Mouse (Mus musculus): ENCODE results near the gene Slc39a11. TPM values are rescaled to one million over a fixed set of nuclear protein-coding genes. Genes with fewer than 3 reads are reported as not detected.

The Slc39a11 gene
- total and polyA plus RNA-seq, 3 experiments, result 43.2 to 54.4 (median 51.0) TPM

GRCm38 (mm10) chr11:113516156-113516555, 133.7 kb downstream of the Slc39a11 start:
- no peaks in the 10 kb centered on the region for H3K27me3 ChIP-seq (replicated peaks)
- TF ChIP-seq CHD1 (IDR thresholded peaks at IDR 0.05; ENCODE audit: low read depth, low read length), result no peak
- TF ChIP-seq ZNF384 (IDR thresholded peaks at IDR 0.05; ENCODE audit: low read depth, low read length), result no peak
- TF ChIP-seq JUND (conservative IDR thresholded peaks at IDR 0.05; ENCODE audit: low read depth, low read length), result no peak
- no peak for TF ChIP-seq E2F4 (IDR thresholded peaks at IDR 0.05; ENCODE audit: insufficient replicate concordance, low read depth, low read length)
- no peak for TF ChIP-seq EP300 (IDR thresholded peaks at IDR 0.05; ENCODE audit: low read length)
- TF ChIP-seq CHD2 (IDR thresholded peaks at IDR 0.05; ENCODE audit: low read length), result no peak
- no peak for TF ChIP-seq MAZ (IDR thresholded peaks at IDR 0.05; ENCODE audit: low read depth, low read length)
- TF ChIP-seq ETS1 (conservative IDR thresholded peaks at IDR 0.05; ENCODE audit: low read depth, low read length), result no peak
- no peak for TF ChIP-seq USF2 (conservative IDR thresholded peaks at IDR 0.05; ENCODE audit: low read depth, low read length)
- TF ChIP-seq CTCF (conservative IDR thresholded peaks at IDR 0.05 in 1 of 2, IDR thresholded peaks at IDR 0.05 in 1 of 2; ENCODE audit: low read depth in 2 of 2, low read length in 2 of 2), result no peak
- no peak for TF ChIP-seq IRF4 (IDR thresholded peaks at IDR 0.05; ENCODE audit: low read depth, low read length)
- no peak for TF ChIP-seq RAD21 (IDR thresholded peaks at IDR 0.05; ENCODE audit: low read depth, low read length)
- TF ChIP-seq BHLHE40 (IDR thresholded peaks at IDR 0.05; ENCODE audit: low read depth, low read length), result no peak
- no peak for TF ChIP-seq MAFK (IDR thresholded peaks at IDR 0.05; ENCODE audit: insufficient replicate concordance, low read length)
- no peak for TF ChIP-seq MYC (IDR thresholded peaks at IDR 0.05; ENCODE audit: low read depth, low read length)
- H3K4me2 ChIP-seq (ENCODE audit: insufficient read depth, low read depth, poor library complexity, severe bottlenecking), result no peak overlapping the region
- in situ Hi-C loops (cut with MboI; ENCODE audit: low pct_ligation_motif_present, low pct_unique_long_range_greater_than_20kb, low sequenced_read_pairs), result no loop called here
- DNase-seq (ENCODE audit: extremely low read depth), result no peak
- no peak overlapping the region for H3K4me3 ChIP-seq (replicated peaks in 1 of 3; ENCODE audit: low read depth in 2 of 3, low read length in 2 of 3, poor library complexity in 1 of 3)
- H3K36me3 ChIP-seq (replicated peaks in 1 of 2; ENCODE audit: control insufficient read depth in 1 of 2, insufficient read depth in 1 of 2, low read length in 1 of 2), result peaks cover 6 to 79% of the 10 kb centered on the region in 2 experiments
- H3K4me1 ChIP-seq (ENCODE audit: control insufficient read depth in 1 of 2, insufficient read depth in 2 of 2), result peaks cover 3 to 22% of the 10 kb centered on the region in 2 experiments; a peak in 3 of 4 replicates
- no peaks in the 10 kb centered on the region for H3K9me3 ChIP-seq (replicated peaks; ENCODE audit: low read length)
- dilution Hi-C loops (cut with MboI; ENCODE audit: extremely low pct_ligation_motif_present, extremely low pct_unique_long_range_greater_than_20kb, low sequenced_read_pairs), result no loop called here
- H3K79me2 ChIP-seq (replicated peaks; ENCODE audit: control insufficient read depth, extremely low read depth, insufficient read depth, poor library complexity, severe bottlenecking), result no peaks in the 10 kb centered on the region
- H3K27ac ChIP-seq (ENCODE audit: insufficient read depth, low read depth), result no peak overlapping the region
- H3K9ac ChIP-seq (ENCODE audit: insufficient read depth, low read depth), result no peak overlapping the region

DNA sequence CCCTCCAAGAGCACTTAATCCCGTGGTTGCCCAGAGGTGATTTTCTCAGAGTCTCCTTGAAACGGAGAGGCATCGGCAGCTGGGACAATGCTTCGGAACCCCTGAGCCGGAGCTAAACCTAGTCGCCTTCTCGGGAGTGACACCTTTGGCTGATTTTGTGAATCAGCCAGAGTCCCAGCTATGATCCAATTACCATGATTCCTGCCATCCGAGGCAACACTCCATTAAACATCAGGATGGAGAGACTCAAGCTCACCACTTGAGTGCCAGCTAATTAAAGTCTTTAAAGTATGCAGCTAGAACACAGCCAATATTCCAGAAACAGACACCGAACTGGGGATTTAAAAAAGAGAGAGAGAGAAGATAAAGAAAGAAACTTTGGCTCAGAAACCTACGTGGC, 136.9 kb downstream of the Slc39a11 start:
- no peaks in the 10 kb centered on the region for H3K27me3 ChIP-seq (replicated peaks)
- no peak overlapping the region for H3K27ac ChIP-seq (ENCODE audit: insufficient read depth, low read depth)
- no peak for DNase-seq (ENCODE audit: extremely low read depth)
- in situ Hi-C loops (cut with MboI; ENCODE audit: low pct_ligation_motif_present, low pct_unique_long_range_greater_than_20kb, low sequenced_read_pairs) (no loop called here), dilution Hi-C loops (cut with MboI; ENCODE audit: extremely low pct_ligation_motif_present, extremely low pct_unique_long_range_greater_than_20kb, low sequenced_read_pairs) (no loop called here)
- H3K9me3 ChIP-seq (replicated peaks; ENCODE audit: low read length), result no peaks in the 10 kb centered on the region
- no peak overlapping the region for H3K9ac ChIP-seq (ENCODE audit: insufficient read depth, low read depth)
- TF ChIP-seq NELFE (IDR thresholded peaks at IDR 0.05; ENCODE audit: low read depth, low read length), result no peak
- no peak for TF ChIP-seq POLR2AphosphoS2 (IDR thresholded peaks at IDR 0.05; ENCODE audit: low read depth, low read length)
- no peak for TF ChIP-seq USF2 (conservative IDR thresholded peaks at IDR 0.05; ENCODE audit: low read depth, low read length)
- no peak for TF ChIP-seq RCOR1 (conservative IDR thresholded peaks at IDR 0.05; ENCODE audit: low read depth, low read length)
- no peak for TF ChIP-seq ZKSCAN1 (IDR thresholded peaks at IDR 0.05; ENCODE audit: borderline replicate concordance, low read depth, low read length)
- H3K4me1 ChIP-seq (ENCODE audit: control insufficient read depth in 1 of 2, insufficient read depth in 2 of 2), result peaks cover 6 to 41% of the 10 kb centered on the region in 2 experiments
- H3K4me3 ChIP-seq (replicated peaks in 1 of 3; ENCODE audit: low read depth in 2 of 3, low read length in 2 of 3, poor library complexity in 1 of 3), result no peak overlapping the region
- peaks cover 6 to 78% of the 10 kb centered on the region in 2 experiments for H3K36me3 ChIP-seq (replicated peaks in 1 of 2; ENCODE audit: control insufficient read depth in 1 of 2, insufficient read depth in 1 of 2, low read length in 1 of 2)
- H3K4me2 ChIP-seq (ENCODE audit: insufficient read depth, low read depth, poor library complexity, severe bottlenecking), result no peak overlapping the region
- no peaks in the 10 kb centered on the region for H3K79me2 ChIP-seq (replicated peaks; ENCODE audit: control insufficient read depth, extremely low read depth, insufficient read depth, poor library complexity, severe bottlenecking)

Data from CH12.LX (cell line).